Mouse (Mus musculus) kidney, adult 11 months (tissue): ENCODE data around the gene Rapgef2.
A peak's percentile ranks its signal among the peaks of the same experiment; 100 is the strongest.

Experiments used
- DNase-seq: peaks from one replicate; pipeline ENCODE4 v3.0.0; 2022

The Rapgef2 gene

GRCm38 (mm10) chr3:79286376-79287107 is at the start of gene Rapgef2:
Rapgef2 (minus strand) TSS chr3:79286517.
- DNase-seq = peak; percentile 74

DNA sequence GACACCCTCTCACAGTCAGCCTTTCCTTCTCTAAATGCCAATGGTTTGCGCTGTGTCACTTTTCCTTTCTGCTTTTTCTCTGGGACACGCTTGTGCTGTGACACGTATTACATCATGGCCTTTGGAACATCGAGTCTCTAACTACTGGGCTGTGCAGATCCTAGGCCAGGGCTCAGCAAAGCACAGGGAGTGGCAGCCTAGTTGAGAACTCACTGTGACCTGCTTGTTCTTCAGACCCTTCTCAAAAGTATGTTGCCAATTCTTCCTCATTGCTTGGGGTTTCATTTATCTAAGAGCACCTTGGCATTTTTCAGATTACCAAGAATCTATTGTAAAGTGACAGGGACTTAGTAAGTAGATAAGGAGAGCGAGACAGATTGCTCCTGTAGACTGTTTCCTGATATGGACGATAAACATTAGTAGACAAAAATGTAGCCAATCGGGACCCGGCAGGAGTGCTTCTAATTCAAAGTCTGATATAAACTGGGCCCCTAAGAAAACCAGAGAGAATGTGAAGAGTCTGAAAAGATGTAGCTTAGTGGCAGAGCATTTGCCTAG is 47.4 kb upstream of the Rapgef2 start:
- DNase-seq = no peak

GRCm38 (mm10) chr3:79333051-79333450 is 46.7 kb upstream of the Rapgef2 start:
- peak; percentile 42 for DNase-seq

DNA sequence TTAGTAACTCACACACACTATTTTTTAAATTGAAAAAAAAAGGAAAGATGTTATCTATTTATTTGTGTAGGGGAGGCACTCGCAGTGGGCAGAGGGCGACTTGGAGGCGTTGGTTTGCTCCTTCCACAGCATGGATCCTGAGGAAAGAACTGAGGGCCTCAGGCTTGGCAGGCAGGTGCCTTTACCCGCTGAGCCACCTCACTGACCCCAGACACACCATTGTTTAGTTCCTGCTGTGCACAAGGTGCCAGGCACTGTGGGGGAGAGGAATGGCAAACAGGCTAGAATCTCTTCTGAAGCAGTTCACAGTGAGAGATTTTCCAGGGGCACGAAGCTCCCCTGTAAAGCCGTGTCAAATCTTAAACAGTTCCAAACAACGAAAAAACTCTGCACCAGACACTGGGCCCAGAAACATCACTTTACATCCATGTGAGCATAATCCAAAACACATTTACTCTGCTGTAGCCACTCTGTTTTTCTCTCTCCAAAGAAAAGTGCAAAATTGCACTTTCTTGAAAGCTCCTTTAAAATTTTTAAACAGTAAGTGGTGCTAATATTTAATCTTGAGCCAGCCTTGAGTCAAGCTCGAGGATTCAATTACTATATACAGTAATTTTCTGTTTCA is 43.5 kb upstream of the Rapgef2 start:
- no peak for DNase-seq

GRCm38 (mm10) chr3:79324697-79325526 is 38.6 kb upstream of the Rapgef2 start:
- no peak for DNase-seq

DNA sequence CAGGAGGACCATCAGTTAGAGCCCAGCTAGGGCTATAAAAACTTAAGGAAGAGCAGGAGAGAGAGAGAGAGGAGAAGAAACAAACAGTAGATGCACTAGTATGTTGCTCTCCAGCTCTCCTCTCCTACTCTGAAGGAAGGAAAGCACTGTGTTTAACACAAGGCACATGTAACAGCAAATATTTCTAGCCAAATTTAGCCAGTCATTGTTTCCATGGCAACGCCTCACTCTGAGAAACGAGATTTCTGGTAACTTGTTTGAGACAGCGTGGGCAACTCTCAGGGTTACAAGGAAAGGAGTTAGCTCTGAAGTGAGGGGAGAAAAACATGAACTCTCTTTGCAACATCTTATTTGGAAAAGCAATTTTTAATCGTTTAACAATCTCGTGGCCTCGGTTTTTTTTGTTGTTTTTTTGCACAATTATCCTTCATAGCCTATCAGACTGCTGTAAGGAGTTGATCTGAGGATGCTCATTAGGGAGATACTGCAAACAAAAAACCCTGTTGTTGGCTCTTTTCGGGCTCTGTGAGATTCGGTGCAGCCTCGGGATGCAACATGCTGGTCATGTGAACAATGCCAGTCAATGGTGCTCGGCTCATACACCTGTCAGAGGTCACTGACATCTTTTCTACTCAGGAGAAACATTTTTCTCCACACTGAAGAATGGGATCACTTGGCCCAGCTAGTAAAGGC is 27.8 kb upstream of the Rapgef2 start:
- no peak for DNase-seq

- DNase-seq = no peak
These were observed 25.6 kb upstream of the Rapgef2 start for GRCm38 (mm10) chr3:79311895-79312294.

GRCm38 (mm10) chr3:79310184-79310583 is 23.9 kb upstream of the Rapgef2 start:
- no peak for DNase-seq

GRCm38 (mm10) chr3:79308605-79309004 is 22.3 kb upstream of the Rapgef2 start:
- no peak for DNase-seq

DNA sequence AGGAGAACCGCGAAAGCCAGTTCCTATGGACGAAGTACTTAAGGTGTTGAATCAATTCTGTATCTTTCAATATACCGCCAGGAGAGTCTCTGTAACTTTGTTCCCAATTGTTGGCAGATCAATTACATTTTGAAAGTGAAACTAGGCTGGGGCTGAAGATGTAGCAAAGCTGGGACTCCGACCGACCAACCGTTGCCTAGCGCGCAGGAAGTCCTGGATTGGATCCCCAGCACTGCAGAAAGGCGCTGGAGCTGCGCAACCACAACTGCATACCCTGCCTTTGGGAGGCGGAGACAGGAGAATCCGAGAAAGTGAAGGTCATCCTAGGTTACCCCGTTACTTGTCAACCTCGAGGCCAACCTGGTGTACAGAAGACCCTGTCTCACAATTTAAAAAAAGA is 13.1 kb upstream of the Rapgef2 start:
- no peak for DNase-seq

GRCm38 (mm10) chr3:79297281-79297680 is 11.0 kb upstream of the Rapgef2 start:
- no peak for DNase-seq

GRCm38 (mm10) chr3:79296586-79296985 is 10.3 kb upstream of the Rapgef2 start:
- no peak for DNase-seq

- no peak for DNase-seq
These were observed 9.7 kb upstream of the Rapgef2 start for GRCm38 (mm10) chr3:79296049-79296448.

DNA sequence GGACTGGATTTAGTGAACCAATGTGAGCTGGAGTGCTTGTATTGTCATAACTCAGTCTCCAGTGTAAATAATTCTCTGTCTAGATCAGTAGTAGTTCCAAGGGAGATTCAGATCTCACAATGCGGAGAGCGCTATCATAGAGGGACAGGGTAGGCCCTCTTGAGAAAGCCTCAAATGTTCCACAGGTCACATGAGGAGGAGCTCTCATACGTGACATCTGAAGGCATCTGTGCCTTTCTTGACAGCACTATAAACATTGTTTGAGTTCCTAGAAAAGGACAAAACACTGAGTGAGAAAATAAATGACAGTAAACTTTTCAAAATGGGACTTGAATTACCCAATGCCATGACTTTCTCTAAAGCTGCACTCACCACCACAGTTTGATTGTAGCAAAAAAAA is 8.4 kb upstream of the Rapgef2 start:
- no peak for DNase-seq

- DNase-seq = no peak
These were observed 6.7 kb upstream of the Rapgef2 start for GRCm38 (mm10) chr3:79293023-79293422.

DNA sequence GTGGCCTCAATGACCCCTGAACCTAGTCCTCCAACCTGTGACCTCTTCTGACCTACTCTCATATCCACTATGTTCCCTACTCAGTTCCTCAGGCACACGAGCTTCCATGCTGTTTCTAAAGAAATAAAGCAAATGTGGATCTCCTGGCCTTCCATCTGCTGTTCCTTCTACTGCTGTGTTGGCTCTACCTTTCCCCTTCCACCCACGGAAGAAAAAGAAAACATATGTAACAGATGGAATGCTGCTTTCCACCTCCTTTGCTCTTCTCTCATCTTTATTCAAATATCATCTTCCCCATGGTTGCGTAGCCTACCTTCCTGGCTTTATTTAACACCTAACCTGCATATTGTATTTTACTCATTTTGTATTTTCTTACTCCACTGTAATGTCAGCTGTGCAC is 2.7 kb upstream of the Rapgef2 start:
- no peak for DNase-seq

- peak; percentile 77 for DNase-seq
These were observed 1.6 kb upstream of the Rapgef2 start for GRCm38 (mm10) chr3:79287699-79288458.

DNA sequence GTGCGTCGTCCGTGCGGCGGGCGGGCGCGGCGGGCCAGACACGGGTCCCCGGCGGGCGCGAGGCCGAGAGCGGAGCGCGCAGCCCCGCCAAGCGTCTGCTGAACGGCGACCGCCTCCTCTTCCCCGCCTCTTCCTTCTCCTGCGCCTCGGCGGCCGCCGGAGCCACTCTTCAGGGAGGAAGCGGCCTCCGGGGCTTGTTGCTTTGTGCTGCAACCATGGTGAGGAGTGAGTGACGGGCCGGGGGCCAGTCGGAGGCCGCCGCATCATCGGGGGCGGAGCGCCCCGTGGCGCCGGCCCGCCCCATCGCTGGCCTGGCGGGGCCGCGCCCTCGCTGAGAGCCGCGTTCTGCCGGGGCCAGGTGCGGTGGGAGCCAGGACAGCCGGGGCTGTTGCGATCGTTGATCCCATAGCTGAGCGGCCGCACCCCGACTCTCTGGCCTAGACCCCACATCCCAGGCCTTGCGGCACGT is 825 bp upstream of the Rapgef2 start:
- DNase-seq = peak; percentile 96

DNA sequence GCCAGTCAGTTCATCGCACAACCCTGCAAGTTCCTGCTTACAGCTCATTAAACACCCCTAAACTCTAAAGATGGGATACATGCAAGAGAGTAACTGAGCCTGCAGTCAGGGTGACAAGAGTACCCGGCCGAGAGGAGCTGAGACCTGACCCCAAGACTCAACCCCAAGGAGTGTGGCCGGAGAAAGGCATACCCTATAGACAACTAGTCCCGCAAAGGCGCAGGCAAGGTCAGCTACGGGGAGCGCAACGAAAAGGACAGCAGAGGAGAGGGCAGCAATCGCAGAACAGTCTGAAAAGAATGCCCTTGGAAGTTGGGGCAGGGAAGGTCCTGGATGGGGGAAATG is 314 bp downstream of the Rapgef2 start:
- DNase-seq = no peak

DNA sequence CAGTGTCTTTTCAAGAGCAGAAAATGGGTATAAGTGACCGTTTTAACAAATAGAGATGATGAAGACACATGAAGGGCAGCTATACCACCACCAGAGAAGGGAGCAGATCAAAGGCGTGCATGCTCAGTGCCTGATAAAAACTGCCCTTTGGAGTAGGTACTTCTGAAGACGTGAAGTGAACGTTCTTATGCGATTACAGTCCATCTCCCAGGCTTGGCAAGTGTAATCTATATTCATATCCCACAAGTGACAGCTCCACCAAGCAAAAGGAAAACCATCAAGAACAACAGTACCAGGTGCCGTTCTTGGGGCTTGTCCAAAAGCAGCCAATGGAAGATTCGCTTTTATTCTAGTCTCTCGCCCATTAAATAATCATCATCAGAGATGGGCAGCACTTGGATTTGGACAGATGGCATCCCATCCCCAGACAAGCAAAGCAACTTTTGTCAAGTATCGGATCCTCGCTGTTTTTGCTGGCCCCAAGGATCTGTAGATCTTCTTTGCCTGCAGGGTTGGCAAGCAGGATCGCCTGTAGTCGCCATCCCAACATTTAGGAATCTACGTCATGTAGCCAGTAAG is 1.1 kb downstream of the Rapgef2 start:
- DNase-seq = no peak

DNA sequence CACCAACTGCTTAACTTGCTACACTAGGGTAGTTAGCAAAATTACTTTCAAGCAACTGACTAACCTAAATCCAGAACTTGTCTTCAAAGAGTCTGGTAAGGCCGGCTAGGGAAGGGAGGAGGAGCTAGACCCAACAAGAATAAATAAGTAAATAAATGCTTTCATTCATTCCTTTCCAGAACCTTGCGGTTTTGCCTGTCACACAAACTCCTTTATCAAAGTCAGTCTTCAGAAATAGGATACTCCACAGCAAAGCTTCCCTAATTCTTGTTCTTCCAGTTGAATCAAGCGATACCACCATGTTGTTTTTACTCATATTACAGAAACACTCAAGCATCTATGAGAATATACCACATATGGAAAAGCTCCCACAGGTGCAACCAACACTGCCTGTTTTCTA is 2.3 kb downstream of the Rapgef2 start:
- no peak for DNase-seq

DNA sequence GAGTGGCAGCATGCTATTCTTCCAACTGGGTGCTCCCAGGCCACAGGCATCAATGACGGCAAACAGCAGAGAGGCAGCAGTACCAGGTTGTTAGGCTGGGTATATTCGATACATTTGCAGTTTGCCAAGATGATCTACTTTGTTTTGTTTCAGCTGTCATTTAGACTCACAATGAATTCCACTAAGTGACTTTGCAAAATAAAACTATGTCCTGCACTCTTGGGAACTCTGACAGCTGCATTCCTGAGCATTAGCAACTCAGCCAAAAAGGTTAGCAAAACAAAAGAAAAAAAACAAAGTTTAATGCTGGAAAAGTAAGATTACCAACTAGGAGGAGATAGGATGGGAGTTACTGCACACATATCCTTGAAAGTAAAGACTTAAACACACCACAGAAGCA is 3.3 kb downstream of the Rapgef2 start:
- no peak for DNase-seq
